Mouse (Mus musculus): ENCODE measurements at regions not wholly inside any gene's neighbourhood (a gene's known extent, or its start where the extent isn't known, plus 50 kb on each side); places are given as distances from the start of the nearest gene placed in this dataset.

- peak; percentile 9 for DNase-seq
- Histone ChIP-seq H3K27ac (replicated peaks; ENCODE audit: low read depth, low read length) (no peak overlapping the region), H3K4me3 (replicated peaks; ENCODE audit: low read depth, low read length) (no peak overlapping the region), H3K4me2 (ENCODE audit: low read length) (no peak overlapping the region), H3K9ac (replicated peaks; ENCODE audit: low read length) (no peak overlapping the region), H3K36me3 (ENCODE audit: control insufficient read depth, insufficient read depth, low read length) (no peaks in the 10 kb centered on the region), H3K4me1 (ENCODE audit: control insufficient read depth, insufficient read depth, low read length) (no peaks in the 10 kb centered on the region), H3K9me3 (ENCODE audit: control insufficient read depth, low read length) (no peaks in the 10 kb centered on the region), H3K27me3 (ENCODE audit: control insufficient read depth, insufficient read depth, low read length) (no peaks in the 10 kb centered on the region)
- 74% methylated on average over 1 of the region's 1 CpGs for WGBS
- no peak for ATAC-seq (ENCODE audit: low FRiP score, low TSS enrichment)
These were observed 109.4 kb upstream of the Elavl2 start for GRCm38 (mm10) chr4:91509937-91510336.

- H3K4me2 ChIP-seq (ENCODE audit: low read length) = no peak overlapping the region
- H3K4me3 ChIP-seq (replicated peaks; ENCODE audit: low read depth, low read length) = no peak overlapping the region
- DNase-seq (no peak), ATAC-seq (ENCODE audit: low FRiP score, low TSS enrichment) (no peak)
- H3K36me3 ChIP-seq (ENCODE audit: control insufficient read depth, insufficient read depth, low read length) = no peaks in the 10 kb centered on the region
- no peaks in the 10 kb centered on the region for H3K4me1 ChIP-seq (ENCODE audit: control insufficient read depth, insufficient read depth, low read length)
- no peak overlapping the region for H3K27ac ChIP-seq (replicated peaks; ENCODE audit: low read depth, low read length)
- H3K9ac ChIP-seq (replicated peaks; ENCODE audit: low read length) = no peak overlapping the region
- H3K27me3 ChIP-seq (ENCODE audit: control insufficient read depth, insufficient read depth, low read length) = no peaks in the 10 kb centered on the region
- 91% methylated on average over 3 of the region's 3 CpGs for WGBS
- no peaks in the 10 kb centered on the region for H3K9me3 ChIP-seq (ENCODE audit: control insufficient read depth, low read length)
These were observed 102.7 kb upstream of the Elavl2 start for GRCm38 (mm10) chr4:91503273-91503672.

- ATAC-seq (ENCODE audit: low FRiP score, low TSS enrichment) = no peak
- no peaks in the 10 kb centered on the region for H3K9me3 ChIP-seq (ENCODE audit: control insufficient read depth, low read length)
- no peaks in the 10 kb centered on the region for H3K36me3 ChIP-seq (ENCODE audit: control insufficient read depth, insufficient read depth, low read length)
- no peak overlapping the region for H3K4me2 ChIP-seq (ENCODE audit: low read length)
- H3K9ac ChIP-seq (replicated peaks; ENCODE audit: low read length) = no peak overlapping the region
- DNase-seq = no peak
- no peak overlapping the region for H3K4me3 ChIP-seq (replicated peaks; ENCODE audit: low read depth, low read length)
- H3K4me1 ChIP-seq (ENCODE audit: control insufficient read depth, insufficient read depth, low read length) = no peaks in the 10 kb centered on the region
- no peaks in the 10 kb centered on the region for H3K27me3 ChIP-seq (ENCODE audit: control insufficient read depth, insufficient read depth, low read length)
- H3K27ac ChIP-seq (replicated peaks; ENCODE audit: low read depth, low read length) = no peak overlapping the region
- 51% methylated on average over 3 of the region's 3 CpGs for WGBS
These were observed 81.4 kb upstream of the Elavl2 start for GRCm38 (mm10) chr4:91481863-91482475.

Data from midbrain, embryonic 14.5 days (tissue).